Mouse (Mus musculus): Measurements from ENCODE around the gene Hyou1. TPM values are rescaled to one million over a fixed set of nuclear protein-coding genes. Genes with fewer than 3 reads are reported as not detected.

Hyou1 gene
- polyA plus RNA-seq, 2 experiments from 2014 or later: 13.6 to 18.3 TPM

Other genes with a start within 250 kb of the Hyou1 start
- gene Mcam, start 245.0 kb upstream of the Hyou1 start, polyA plus RNA-seq (2017; shearing (Covaris generic)): under 1 TPM in 1 of 2 experiments, not detected in 1; 0.34 TPM
- 10 to 100 TPM; 22.7 to 23.0 TPM for gene Cbl, start 145.4 kb upstream of the Hyou1 start, polyA plus RNA-seq (2017; shearing (Covaris generic))
- not detected for gene Ccdc153, start 138.8 kb upstream of the Hyou1 start, polyA plus RNA-seq (2017; shearing (Covaris generic))
- gene Pdzd3, start 128.0 kb upstream of the Hyou1 start, polyA plus RNA-seq (2017; shearing (Covaris generic)): not detected
- 1 to 10 TPM; 3.7 to 7.3 TPM for gene Nlrx1, start 110.9 kb upstream of the Hyou1 start, polyA plus RNA-seq (2017; shearing (Covaris generic))
- not detected for gene Abcg4, start 90.9 kb upstream of the Hyou1 start, polyA plus RNA-seq (2017; shearing (Covaris generic))
- gene Hinfp, start 73.8 kb upstream of the Hyou1 start, polyA plus RNA-seq (2017; shearing (Covaris generic)): 10 to 100 TPM; 20.0 to 23.4 TPM
- 1 to 10 TPM; 3.2 to 3.6 TPM for gene C2cd2l, start 59.2 kb upstream of the Hyou1 start, polyA plus RNA-seq (2017; shearing (Covaris generic))
- 10 to 100 TPM; 15.7 to 16.0 TPM for gene Dpagt1, start 53.5 kb upstream of the Hyou1 start, polyA plus RNA-seq (2017; shearing (Covaris generic))
- 10 to 100 TPM; 11.3 to 14.7 TPM for gene H2afx, start 44.8 kb upstream of the Hyou1 start, polyA plus RNA-seq (2017; shearing (Covaris generic))
- 10 to 100 TPM; 23.7 to 24.0 TPM for gene Hmbs, start 35.3 kb upstream of the Hyou1 start, polyA plus RNA-seq (2017; shearing (Covaris generic))
- gene Vps11, start 17.8 kb upstream of the Hyou1 start, polyA plus RNA-seq (2017; shearing (Covaris generic)): 10 to 100 TPM; 55.6 to 86.7 TPM
- gene Slc37a4, start 17.4 kb downstream of the Hyou1 start, polyA plus RNA-seq (2017; shearing (Covaris generic)): 10 to 100 TPM; 16.1 to 19.7 TPM
- 1,000 to 10,000 TPM; 2,962 to 3,624 TPM for gene Rps25, start 27.6 kb downstream of the Hyou1 start, polyA plus RNA-seq (2017; shearing (Covaris generic))
- 100 to 1,000 TPM; 143 to 153 TPM for gene Trappc4, start 28.1 kb downstream of the Hyou1 start, polyA plus RNA-seq (2017; shearing (Covaris generic))
- 10 to 100 TPM; 24.7 to 27.2 TPM for gene Ccdc84, start 39.1 kb downstream of the Hyou1 start, polyA plus RNA-seq (2017; shearing (Covaris generic))
- under 1 TPM in 1 of 2 experiments, not detected in 1; 0.43 TPM for gene Foxr1, start 61.6 kb downstream of the Hyou1 start, polyA plus RNA-seq (2017; shearing (Covaris generic))
- not detected for gene Upk2, start 75.5 kb downstream of the Hyou1 start, polyA plus RNA-seq (2017; shearing (Covaris generic))
- gene Bcl9l, start 103.3 kb downstream of the Hyou1 start, polyA plus RNA-seq (2017; shearing (Covaris generic)): 10 to 100 TPM; 13.3 to 17.6 TPM
- gene Cxcr5, start 182.4 kb downstream of the Hyou1 start, polyA plus RNA-seq (2017; shearing (Covaris generic)): 100 to 1,000 TPM in 1 of 2 experiments, 10 to 100 TPM in 1; 93.9 to 121 TPM
- gene Ddx6, start 225.4 kb downstream of the Hyou1 start, polyA plus RNA-seq (2017; shearing (Covaris generic)): 10 to 100 TPM; 68.5 to 94.4 TPM